Mouse (Mus musculus) frontal cortex, postnatal 14 days (tissue): ENCODE data around the gene Homez.

Experiments used
- DNase-seq, 2 experiments: peaks; one replicate each; pipeline ENCODE4 v3.0.0; 2022; ENCODE audit warnings: low spot score in 2 of 2

Gene Homez

DNA sequence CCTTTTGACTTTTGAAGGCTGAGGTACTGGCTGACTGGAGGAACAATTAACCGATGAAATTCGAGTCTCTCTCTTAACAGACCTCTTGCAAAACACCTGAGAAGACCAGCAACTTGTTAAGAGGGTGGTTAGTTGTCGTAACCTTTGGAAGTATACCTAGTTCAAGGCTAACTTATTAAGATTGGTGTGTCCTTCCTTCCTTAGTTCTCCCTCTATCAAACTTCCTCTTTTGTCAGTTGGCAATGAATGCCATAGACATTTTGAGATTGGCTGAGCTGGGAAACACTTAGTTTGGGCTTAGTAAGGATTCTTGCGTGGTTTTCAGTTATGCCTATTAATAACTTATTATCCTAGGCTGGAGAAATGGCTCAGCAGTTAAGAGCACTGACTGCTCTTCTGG, 2.7 kb downstream of the Homez start:
- no peak for DNase-seq

DNA sequence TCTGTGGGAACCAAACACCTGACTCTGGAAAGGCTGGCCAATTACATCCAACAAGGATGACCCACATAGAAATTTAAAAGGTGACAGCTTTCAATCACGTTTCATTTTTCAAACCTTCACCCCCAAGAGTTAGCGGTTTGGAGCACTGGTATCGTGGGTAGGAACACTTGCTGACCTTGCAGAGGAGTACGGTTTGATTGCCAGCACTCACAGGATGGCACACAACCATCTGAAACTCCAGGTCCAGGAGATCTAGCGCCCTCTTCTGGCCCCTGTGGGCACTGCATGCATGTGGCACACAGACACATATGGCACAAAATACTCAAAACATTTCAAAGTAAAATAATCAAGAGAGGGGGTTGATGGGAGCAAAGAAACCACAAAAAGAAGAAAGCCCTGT, 3.8 kb downstream of the Homez start:
- DNase-seq = no peak

DNA sequence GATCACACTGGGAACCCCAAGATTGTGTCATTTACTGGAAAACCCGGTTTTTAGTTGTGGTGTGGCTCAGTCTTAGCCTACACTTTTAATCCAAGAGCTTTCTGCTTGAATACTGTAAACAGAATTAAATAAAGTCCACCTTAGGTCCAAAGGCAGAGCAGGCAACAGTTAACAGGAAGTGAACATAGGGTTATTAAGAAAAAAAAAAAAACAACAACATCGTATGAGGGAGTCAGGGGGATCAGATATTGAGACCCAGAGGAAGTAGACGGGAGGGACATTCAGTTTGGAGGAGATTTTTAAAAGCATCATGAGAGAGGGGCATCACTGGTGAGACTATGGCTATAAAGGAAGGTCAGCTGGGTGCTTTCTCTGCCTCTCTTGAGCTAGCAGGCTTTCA, 4.5 kb downstream of the Homez start:
- no peak for DNase-seq

DNA sequence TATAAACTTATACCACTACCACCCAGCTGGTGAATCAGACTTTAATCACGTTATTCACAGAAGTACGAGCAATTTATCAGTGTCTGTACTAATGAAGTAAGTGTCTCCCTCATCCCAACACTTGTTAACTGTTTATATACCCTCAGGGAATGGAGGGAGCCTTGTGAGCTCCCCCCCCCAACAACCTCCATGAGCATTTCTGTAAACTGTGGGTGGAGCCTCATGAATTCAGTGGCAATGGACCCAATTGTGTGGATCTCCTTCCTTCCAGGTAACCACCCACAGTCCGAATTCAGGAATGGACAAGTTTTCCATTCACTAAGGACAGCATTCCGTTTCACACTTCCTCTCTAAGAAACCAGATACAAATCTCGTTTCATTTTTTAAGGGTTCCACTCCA, 5.1 kb downstream of the Homez start:
- no peak for DNase-seq

DNA sequence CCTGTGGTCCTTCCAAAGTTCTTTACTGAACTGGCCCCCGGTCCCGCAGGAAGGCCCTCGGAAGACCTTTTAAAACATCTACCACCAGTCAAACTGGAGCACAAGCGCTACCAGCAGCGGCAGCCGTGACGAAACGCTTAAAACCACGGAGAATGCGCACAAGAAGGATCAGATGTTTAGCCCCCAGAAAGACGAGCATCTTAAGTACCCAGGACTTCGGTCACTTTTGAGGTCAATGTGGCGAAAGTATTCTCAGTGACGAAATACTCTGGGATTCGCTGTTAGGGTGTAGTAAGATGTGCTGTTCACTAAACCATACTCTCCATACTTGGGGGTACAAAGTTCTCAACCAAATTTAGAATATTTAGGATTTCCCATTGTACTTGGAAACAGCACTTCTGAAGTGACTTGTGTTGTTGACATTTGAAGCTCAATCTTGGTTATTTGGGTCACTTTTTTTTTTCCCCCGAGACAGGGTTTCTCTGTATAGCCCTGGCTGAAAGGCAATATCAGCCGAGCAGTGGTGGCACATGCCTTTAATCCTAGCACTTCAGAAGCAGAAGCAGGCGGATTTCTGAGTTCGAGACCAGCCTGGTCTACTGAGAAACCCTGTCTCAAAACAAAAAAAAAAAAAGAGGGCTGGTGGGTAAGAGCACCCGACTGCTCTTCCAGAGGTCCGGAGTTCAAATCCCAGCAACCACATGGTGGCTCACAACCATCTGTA, 6.3 kb downstream of the Homez start:
- DNase-seq = no peak

DNA sequence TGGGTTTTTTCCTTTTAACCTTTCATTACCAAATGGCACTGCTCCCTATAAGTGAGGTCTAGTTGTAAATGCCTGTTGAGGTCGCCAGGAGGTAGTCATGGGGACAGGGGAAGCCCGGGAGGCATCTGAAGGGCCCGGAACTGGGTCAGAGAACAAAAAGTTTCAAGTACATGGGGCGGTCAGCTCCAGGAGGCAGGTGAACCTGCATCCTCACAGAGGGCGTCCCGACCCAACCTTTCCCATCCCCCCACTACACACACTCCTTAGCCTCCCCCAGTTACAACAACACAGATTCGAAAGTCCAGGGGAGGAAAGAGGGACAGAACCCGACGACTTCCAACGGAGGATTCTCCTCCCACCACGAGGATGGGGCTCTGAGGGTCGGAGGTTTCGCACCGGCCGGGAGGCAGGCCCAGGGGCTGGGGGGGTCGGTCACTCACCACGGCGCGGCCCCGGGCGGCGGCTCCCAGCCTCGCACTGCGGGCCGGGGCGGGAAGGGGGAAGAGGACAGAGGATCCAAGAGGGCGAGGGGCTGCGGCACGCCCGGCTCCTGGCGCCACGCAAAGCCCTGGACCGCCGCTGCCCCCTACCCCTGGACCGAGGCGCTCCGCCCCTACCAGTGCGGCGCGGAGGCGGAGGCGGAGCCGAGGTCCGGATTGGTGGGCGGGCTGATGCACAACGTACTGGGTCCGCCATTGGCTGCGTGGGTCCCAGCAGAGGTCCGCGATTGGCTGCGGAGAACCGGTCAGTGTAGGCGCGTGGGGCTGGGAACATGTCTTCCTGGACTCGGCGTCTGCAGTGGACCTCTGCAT, 7.1 kb downstream of the Homez start:
- DNase-seq = peak; percentile 83 to 91

DNA sequence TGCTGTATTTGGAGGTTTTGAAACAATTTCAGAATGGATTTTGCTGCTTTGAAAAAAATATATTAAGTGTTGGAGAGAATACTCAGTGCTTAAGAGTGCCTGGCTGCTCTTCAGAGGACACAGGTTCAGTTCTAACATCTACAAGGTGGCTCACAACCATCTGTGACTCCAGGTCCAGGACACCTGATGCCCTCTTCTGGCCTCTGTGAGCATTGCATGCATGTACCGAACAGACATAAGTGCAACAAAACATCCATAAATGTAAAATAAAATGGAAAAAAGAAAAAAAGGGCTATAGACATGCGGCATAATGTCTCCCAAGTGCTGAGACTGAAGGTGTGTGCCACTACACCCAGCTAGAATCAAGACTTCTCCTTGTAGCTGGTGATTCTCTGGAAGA, 10.2 kb downstream of the Homez start:
- peak in 1 of 2 experiments; percentile 67 for DNase-seq

DNA sequence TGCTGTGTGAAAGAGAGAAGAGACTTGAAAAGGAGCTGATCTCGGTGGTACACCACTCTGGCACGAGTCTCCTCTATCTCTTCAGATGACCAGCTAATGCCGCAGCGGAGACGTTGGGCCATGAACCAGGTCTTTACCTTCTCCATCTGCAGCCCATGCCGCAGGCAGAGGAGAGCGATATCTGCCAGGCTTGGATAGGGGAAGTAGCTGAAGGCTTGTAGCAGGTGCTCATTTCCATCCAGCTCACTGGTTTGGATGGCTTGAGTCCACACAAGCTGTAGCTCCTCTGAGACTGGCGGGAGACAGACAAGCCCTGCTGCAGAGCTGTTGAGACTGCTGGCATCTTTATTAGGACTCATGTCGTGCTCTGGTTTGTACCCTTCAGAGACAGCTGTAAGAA, 12.9 kb downstream of the Homez start:
- no peak for DNase-seq

DNA sequence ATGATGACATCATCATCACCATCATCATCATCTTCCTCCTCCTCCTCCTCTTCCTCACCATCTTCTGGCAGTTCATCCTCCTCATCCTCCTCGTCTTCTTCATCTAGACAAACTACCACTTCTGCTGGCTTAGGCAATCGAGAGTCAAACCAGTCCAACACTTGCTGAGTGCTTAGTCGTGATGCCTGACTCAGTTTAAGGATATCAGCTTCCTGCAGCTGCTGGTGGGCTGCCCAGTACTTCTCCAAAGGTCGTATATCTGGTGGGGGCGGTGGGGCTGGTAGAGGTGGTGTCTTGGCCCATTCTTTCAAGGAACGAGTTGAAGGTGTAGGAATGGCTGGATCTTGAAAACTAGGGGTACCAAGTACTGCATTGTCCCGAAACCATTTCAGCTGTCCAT, 14.1 kb downstream of the Homez start:
- DNase-seq = no peak

DNA sequence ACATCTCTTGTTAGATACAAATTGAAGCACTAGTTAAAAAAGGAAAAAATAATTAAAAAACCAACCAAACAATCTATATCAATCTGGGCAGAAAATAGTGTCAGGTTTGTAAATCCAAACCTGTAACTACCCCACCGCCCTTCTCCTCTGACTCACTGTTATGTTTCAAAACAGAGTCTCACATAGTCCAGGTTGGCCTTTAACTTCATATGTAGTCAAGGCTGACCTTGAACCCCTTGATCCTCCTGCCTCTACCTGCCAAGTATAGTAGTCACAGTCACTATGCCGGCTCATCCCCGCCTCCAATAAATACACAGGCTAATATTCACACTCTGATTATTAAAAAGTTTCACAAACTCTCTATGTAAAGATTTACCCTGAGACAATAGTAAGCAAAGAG, 15.0 kb downstream of the Homez start:
- no peak for DNase-seq

DNA sequence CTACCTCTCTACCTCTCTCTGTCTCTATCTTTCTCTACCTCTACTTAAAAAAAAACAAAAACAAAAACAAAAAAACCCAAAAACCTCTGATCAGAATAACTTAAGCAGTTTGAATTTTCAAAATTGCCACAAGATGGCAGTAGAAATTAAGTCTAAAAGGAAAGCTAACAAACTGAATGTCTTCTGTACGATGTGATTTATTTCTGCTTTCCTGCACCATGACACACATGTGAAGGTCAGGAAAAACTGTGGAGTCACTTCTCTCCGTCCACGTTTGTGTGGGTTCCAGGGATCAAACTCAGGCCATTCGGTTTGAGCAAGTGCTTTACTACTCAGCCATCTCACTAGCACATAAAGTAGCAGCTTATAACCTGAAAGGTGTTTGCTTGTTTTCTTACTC, 27.3 kb downstream of the Homez start:
- DNase-seq = no peak

DNA sequence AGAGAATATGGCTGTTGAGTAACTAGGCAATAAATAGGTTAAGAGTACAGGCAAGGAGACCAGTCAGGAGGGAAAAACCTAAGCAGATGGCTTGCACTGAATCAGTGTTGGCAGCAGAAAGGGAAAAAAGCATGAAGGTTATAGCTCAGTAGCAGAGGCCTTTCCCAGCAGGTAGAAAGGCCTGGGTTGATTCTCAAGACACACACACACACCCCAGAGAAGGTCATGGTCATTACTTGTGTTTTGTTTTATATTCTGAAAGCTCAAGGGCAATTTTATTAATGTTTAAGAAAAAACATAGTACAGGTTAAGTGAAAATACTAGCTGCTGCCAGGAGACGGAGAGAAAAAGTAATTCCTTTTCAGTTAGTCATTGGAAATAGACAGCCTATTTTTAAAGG, 47.0 kb downstream of the Homez start:
- DNase-seq = no peak

DNA sequence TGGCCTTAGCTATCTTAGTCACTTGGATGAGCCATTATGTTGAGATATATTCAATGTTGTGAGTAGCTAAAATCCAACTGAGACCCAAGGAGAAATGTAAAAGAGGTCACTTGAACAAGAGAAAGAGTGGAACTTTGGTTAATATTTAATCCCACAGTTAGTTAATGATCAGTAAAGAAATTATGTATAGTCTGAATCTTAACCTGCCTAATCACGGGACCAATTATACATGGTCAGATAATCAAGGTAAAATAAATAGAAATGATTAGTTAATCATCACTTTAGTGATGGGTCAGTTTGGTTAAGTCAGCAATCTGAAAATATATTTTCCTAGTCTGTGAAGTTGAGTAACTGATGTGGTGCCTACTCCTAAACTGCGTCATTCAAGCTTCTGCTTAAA, 48.5 kb downstream of the Homez start:
- no peak for DNase-seq

DNA sequence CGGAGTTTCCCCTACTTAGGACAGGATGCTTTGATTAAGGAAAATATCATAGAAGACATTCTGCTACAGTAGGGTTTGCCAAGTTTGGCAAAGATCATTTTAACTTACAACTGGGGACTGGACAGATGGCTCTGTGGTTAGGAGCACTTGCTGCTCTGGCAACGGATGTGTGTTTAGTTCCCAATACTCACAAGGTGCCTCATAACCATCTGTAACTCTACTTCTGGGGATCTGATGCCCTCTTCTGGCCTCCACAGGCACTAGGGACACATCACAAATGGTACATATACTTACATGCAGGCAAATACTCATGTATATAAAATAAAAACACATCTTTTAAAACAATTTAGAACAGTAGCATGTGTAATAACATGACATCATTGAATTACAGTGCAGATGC, 53.0 kb downstream of the Homez start:
- DNase-seq = peak in 1 of 2 experiments; percentile 19

DNA sequence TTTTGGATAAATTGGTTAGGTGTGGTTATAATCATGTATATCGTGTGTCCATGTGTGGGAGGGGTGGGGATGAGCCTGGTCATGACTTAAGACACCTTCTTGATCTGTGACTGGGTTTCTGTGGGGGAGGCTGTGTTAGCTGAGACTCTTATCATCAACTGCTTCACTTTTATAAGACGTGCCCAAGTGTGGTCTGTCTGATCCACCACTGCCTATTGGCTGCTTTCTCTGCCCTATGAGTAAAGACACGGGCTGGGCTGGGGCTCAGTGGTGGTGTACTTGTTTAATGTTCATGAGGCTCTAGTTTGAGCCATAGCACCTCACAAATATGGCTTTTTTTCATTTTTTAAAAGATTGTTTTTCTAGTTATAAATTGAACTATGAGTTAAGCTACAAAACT, 55.0 kb downstream of the Homez start:
- no peak for DNase-seq

DNA sequence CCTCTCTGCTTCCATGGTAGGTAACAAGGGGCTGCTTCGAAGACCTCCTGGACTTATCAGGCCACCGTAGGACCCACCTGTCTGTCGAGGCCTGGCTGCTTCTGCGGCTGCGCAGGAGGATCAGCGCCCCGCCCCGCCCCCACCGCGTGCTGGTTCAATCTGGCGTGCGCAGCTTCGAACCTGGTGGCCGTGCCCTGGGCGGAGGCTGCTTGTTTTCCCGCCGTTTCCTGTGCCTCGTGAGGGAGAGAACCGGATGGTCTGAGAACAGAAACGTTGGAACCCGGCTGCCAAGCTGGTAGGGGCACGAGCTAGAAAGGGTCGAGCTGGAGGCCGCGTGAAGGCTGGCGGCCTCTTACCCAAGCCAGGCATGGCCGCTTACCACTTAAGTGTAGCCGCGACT, 56.8 kb downstream of the Homez start, which contains the start of gene Rnf212b:
Gene Rnf212b (plus strand): TSS at position 151 of the 400 bp plus-strand sequence.
- no peak for DNase-seq

DNA sequence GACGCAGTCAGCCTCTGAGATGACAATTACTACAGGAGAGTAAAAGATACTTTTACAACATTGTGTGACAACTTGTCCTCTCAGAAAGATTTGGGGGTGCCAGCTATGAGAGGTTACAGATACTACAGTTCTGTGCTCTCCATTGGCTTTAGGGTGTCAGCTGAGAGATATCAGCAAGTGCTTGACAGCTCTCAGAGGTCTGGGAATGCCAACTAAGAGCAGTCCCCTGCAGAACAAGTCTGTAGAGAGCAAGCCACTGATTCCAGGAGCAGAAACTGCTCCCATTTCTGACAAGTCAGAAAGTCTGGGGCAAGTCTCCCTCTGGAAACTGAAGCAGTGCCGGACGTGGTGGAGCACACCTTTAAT, 61.1 kb downstream of the Homez start:
- DNase-seq = no peak

DNA sequence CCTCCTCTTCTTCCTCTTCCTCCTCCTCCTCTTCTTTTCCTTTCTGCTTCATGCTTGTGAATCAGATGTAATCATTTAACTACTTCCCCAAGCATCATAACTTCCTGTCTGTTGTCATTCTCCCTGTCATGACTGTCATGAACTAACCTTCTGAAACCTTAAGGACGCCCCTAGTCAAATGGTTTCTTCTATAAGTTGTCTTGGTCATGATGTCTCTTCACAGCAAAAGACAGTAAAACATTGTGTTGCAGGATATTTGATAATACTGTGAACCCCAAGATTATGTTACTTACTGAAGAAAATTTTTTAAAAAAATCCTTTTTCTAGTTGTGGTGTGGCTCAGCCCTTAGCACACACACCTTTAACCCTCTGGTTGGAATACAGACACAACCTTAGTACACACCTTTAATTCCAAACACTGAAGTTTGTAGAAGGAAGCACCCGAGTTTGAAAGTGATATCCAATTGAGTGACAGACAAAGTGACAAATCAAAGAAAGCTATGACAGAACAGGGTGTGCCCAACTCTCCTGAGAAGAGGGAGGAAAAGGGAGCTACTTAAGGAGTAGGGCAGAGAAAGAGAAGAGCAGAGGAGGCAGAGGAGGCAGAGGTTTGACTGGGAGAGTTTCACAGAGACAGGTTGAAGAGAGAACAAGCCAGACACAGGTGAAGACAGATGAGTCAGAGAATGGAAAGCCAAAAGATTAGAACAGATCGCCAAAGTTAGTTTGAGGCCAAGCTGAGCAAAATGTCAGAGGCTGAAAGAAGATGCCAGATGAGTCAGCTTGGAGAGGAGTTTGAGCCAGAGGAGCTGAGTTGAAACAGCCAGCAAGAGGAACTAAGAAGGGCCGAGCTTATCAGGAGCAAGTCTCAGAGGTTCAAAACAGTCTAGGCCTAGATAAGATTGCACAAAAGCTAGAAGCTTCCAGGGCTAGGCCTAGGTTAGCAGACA, 61.8 kb downstream of the Homez start:
- DNase-seq = no peak

DNA sequence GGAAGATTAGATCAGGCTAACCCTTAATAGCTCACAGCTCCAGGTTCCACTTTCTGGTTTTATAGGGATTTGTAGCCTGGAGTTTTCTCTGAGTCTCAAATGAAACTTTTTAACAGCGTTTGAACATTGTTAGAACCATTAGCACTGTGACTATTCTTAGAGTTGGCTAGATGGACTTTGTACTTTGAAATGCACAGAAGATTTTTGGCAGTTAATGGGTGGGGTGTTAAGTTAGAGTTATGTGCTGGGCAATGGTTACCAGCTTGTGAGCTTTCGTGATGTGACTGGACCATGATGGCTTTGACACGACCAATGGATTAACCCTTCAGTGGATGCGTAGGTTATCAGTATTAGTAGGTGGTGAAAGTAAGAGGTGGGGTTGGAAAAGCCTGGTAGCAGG, 64.6 kb downstream of the Homez start:
- DNase-seq = no peak
